Mouse (Mus musculus): ENCODE data around the gene Crybg3. TPM values are rescaled to one million over a fixed set of nuclear protein-coding genes. Genes with fewer than 3 reads are reported as not detected.

Gene Crybg3
- polyA plus RNA-seq, 1 experiment from 2014 or later, result 7.3 TPM

GRCm38 (mm10) chr16:59509830-59510229 is 90.9 kb downstream of the Crybg3 start:
- Histone ChIP-seq H3K9ac (ENCODE audit: low read length) (no peak overlapping the region), H3K4me3 (ENCODE audit: low read depth, low read length) (no peak overlapping the region), H3K27me3 (ENCODE audit: control insufficient read depth, insufficient read depth, low read length) (no peaks in the 10 kb centered on the region), H3K9me3 (ENCODE audit: control insufficient read depth, low read length) (no peaks in the 10 kb centered on the region), H3K27ac (ENCODE audit: low read depth, low read length) (no peak overlapping the region), H3K4me2 (ENCODE audit: low read depth) (no peak overlapping the region), H3K4me1 (ENCODE audit: control insufficient read depth, insufficient read depth, low read length) (no peaks in the 10 kb centered on the region), H3K36me3 (ENCODE audit: control insufficient read depth, insufficient read depth, low read length) (no peaks in the 10 kb centered on the region)
- ATAC-seq (ENCODE audit: insufficient read depth, low FRiP score, low TSS enrichment) (no peak), DNase-seq (ENCODE audit: low spot score) (no peak)
- WGBS, result 88% methylated on average over 5 of the region's 5 CpGs

GRCm38 (mm10) chr16:59499180-59499579 is 101.6 kb downstream of the Crybg3 start:
- Histone ChIP-seq H3K4me2 (ENCODE audit: low read depth) (no peak overlapping the region), H3K4me1 (ENCODE audit: control insufficient read depth, insufficient read depth, low read length) (no peaks in the 10 kb centered on the region), H3K36me3 (ENCODE audit: control insufficient read depth, insufficient read depth, low read length) (no peaks in the 10 kb centered on the region), H3K27ac (ENCODE audit: low read depth, low read length) (no peak overlapping the region), H3K9ac (ENCODE audit: low read length) (no peak overlapping the region), H3K4me3 (ENCODE audit: low read depth, low read length) (no peak overlapping the region), H3K27me3 (ENCODE audit: control insufficient read depth, insufficient read depth, low read length) (no peaks in the 10 kb centered on the region), H3K9me3 (ENCODE audit: control insufficient read depth, low read length) (no peaks in the 10 kb centered on the region)
- 83% methylated on average over 3 of the region's 3 CpGs for WGBS
- ATAC-seq (ENCODE audit: insufficient read depth, low FRiP score, low TSS enrichment) (no peak), DNase-seq (ENCODE audit: low spot score) (no peak)

- Histone ChIP-seq H3K9ac (ENCODE audit: low read length) (no peak overlapping the region), H3K4me1 (ENCODE audit: control insufficient read depth, insufficient read depth, low read length) (no peaks in the 10 kb centered on the region), H3K9me3 (ENCODE audit: control insufficient read depth, low read length) (no peaks in the 10 kb centered on the region), H3K36me3 (ENCODE audit: control insufficient read depth, insufficient read depth, low read length) (no peaks in the 10 kb centered on the region), H3K27me3 (ENCODE audit: control insufficient read depth, insufficient read depth, low read length) (no peaks in the 10 kb centered on the region), H3K4me3 (ENCODE audit: low read depth, low read length) (no peak overlapping the region), H3K27ac (ENCODE audit: low read depth, low read length) (no peak overlapping the region), H3K4me2 (ENCODE audit: low read depth) (no peak overlapping the region)
- ATAC-seq (ENCODE audit: insufficient read depth, low FRiP score, low TSS enrichment) (no peak), DNase-seq (ENCODE audit: low spot score) (no peak)
- WGBS, result 70% methylated on average over 1 of the region's 1 CpGs
These were observed 102.8 kb downstream of the Crybg3 start for GRCm38 (mm10) chr16:59497947-59498346.

- H3K27ac ChIP-seq (ENCODE audit: low read depth, low read length), result no peak overlapping the region
- H3K4me3 ChIP-seq (ENCODE audit: low read depth, low read length), result no peak overlapping the region
- ATAC-seq (ENCODE audit: insufficient read depth, low FRiP score, low TSS enrichment) (no peak), DNase-seq (ENCODE audit: low spot score) (no peak)
- H3K36me3 ChIP-seq (ENCODE audit: control insufficient read depth, insufficient read depth, low read length), result peaks cover 2% of the 10 kb centered on the region
- no peaks in the 10 kb centered on the region for H3K27me3 ChIP-seq (ENCODE audit: control insufficient read depth, insufficient read depth, low read length)
- WGBS, result 93% methylated on average over 14 of the region's 14 CpGs
- no peak overlapping the region for H3K9ac ChIP-seq (ENCODE audit: low read length)
- no peaks in the 10 kb centered on the region for H3K9me3 ChIP-seq (ENCODE audit: control insufficient read depth, low read length)
- H3K4me2 ChIP-seq (ENCODE audit: low read depth), result no peak overlapping the region
- H3K4me1 ChIP-seq (ENCODE audit: control insufficient read depth, insufficient read depth, low read length), result no peaks in the 10 kb centered on the region
These were observed 107.6 kb downstream of the Crybg3 start for GRCm38 (mm10) chr16:59493199-59493598.

GRCm38 (mm10) chr16:59487975-59488548 is 112.7 kb downstream of the Crybg3 start:
- Histone ChIP-seq H3K27me3 (ENCODE audit: control insufficient read depth, insufficient read depth, low read length) (no peaks in the 10 kb centered on the region), H3K36me3 (ENCODE audit: control insufficient read depth, insufficient read depth, low read length) (peaks cover 3% of the 10 kb centered on the region), H3K4me1 (ENCODE audit: control insufficient read depth, insufficient read depth, low read length) (no peaks in the 10 kb centered on the region), H3K9ac (ENCODE audit: low read length) (no peak overlapping the region), H3K27ac (ENCODE audit: low read depth, low read length) (no peak overlapping the region), H3K9me3 (ENCODE audit: control insufficient read depth, low read length) (no peaks in the 10 kb centered on the region), H3K4me3 (ENCODE audit: low read depth, low read length) (no peak overlapping the region), H3K4me2 (ENCODE audit: low read depth) (no peak overlapping the region)
- ATAC-seq (ENCODE audit: insufficient read depth, low FRiP score, low TSS enrichment) (no peak), DNase-seq (ENCODE audit: low spot score) (no peak)
- 95% methylated on average over 9 of the region's 9 CpGs for WGBS

- no peak overlapping the region for H3K27ac ChIP-seq (ENCODE audit: low read depth, low read length)
- H3K9ac ChIP-seq (ENCODE audit: low read length), result no peak overlapping the region
- no peak overlapping the region for H3K4me2 ChIP-seq (ENCODE audit: low read depth)
- H3K4me3 ChIP-seq (ENCODE audit: low read depth, low read length), result no peak overlapping the region
- no peaks in the 10 kb centered on the region for H3K27me3 ChIP-seq (ENCODE audit: control insufficient read depth, insufficient read depth, low read length)
- WGBS, result 83% methylated on average over 7 of the region's 7 CpGs
- peaks cover 5% of the 10 kb centered on the region for H3K36me3 ChIP-seq (ENCODE audit: control insufficient read depth, insufficient read depth, low read length)
- no peaks in the 10 kb centered on the region for H3K4me1 ChIP-seq (ENCODE audit: control insufficient read depth, insufficient read depth, low read length)
- no peak for ATAC-seq (ENCODE audit: insufficient read depth, low FRiP score, low TSS enrichment)
- no peaks in the 10 kb centered on the region for H3K9me3 ChIP-seq (ENCODE audit: control insufficient read depth, low read length)
- DNase-seq (ENCODE audit: low spot score), result no peak
These were observed 113.5 kb downstream of the Crybg3 start for GRCm38 (mm10) chr16:59487239-59487638.

- ATAC-seq (ENCODE audit: insufficient read depth, low FRiP score, low TSS enrichment), result no peak
- Histone ChIP-seq H3K27ac (ENCODE audit: low read depth, low read length) (no peak overlapping the region), H3K4me1 (ENCODE audit: control insufficient read depth, insufficient read depth, low read length) (no peaks in the 10 kb centered on the region), H3K36me3 (ENCODE audit: control insufficient read depth, insufficient read depth, low read length) (peaks cover under 1% of the 10 kb centered on the region), H3K9me3 (ENCODE audit: control insufficient read depth, low read length) (no peaks in the 10 kb centered on the region), H3K4me3 (ENCODE audit: low read depth, low read length) (no peak overlapping the region), H3K9ac (ENCODE audit: low read length) (no peak overlapping the region), H3K4me2 (ENCODE audit: low read depth) (no peak overlapping the region), H3K27me3 (ENCODE audit: control insufficient read depth, insufficient read depth, low read length) (no peaks in the 10 kb centered on the region)
- 90% methylated on average over 3 of the region's 3 CpGs for WGBS
- no peak for DNase-seq (ENCODE audit: low spot score)
These were observed 122.8 kb downstream of the Crybg3 start for GRCm38 (mm10) chr16:59477955-59478354.

GRCm38 (mm10) chr16:59474788-59475187 is 126.0 kb downstream of the Crybg3 start:
- Histone ChIP-seq H3K9me3 (ENCODE audit: control insufficient read depth, low read length) (no peaks in the 10 kb centered on the region), H3K9ac (ENCODE audit: low read length) (no peak overlapping the region)

GRCm38 (mm10) chr16:59472546-59472945 is 128.2 kb downstream of the Crybg3 start:
- H3K36me3 ChIP-seq (ENCODE audit: control insufficient read depth, insufficient read depth, low read length), result no peaks in the 10 kb centered on the region; the same call in 1 of the 2 replicates
- no peak for DNase-seq (ENCODE audit: low spot score)
- no peaks in the 10 kb centered on the region for H3K27me3 ChIP-seq (ENCODE audit: control insufficient read depth, insufficient read depth, low read length)
- peak overlapping the region; percentile 54 for H3K4me3 ChIP-seq (ENCODE audit: low read depth, low read length)
- no peaks in the 10 kb centered on the region for H3K9me3 ChIP-seq (ENCODE audit: control insufficient read depth, low read length)
- H3K4me1 ChIP-seq (ENCODE audit: control insufficient read depth, insufficient read depth, low read length), result no peaks in the 10 kb centered on the region
- ATAC-seq (ENCODE audit: insufficient read depth, low FRiP score, low TSS enrichment), result no peak
- no peak overlapping the region for H3K27ac ChIP-seq (ENCODE audit: low read depth, low read length)
- H3K4me2 ChIP-seq (ENCODE audit: low read depth), result peak overlapping the region; percentile 61
- H3K9ac ChIP-seq (ENCODE audit: low read length), result no peak overlapping the region
- 56% methylated on average over 6 of the region's 6 CpGs for WGBS

More at GRCm38 (mm10) chr16:59474788-59475187, 126.0 kb downstream of the Crybg3 start:
- no peak for ATAC-seq (ENCODE audit: insufficient read depth, low FRiP score, low TSS enrichment)
- WGBS, result 23% methylated on average over 1 of the region's 1 CpGs
- Histone ChIP-seq H3K27ac (ENCODE audit: low read depth, low read length) (no peak overlapping the region), H3K4me1 (ENCODE audit: control insufficient read depth, insufficient read depth, low read length) (no peaks in the 10 kb centered on the region), H3K4me3 (ENCODE audit: low read depth, low read length) (no peak overlapping the region), H3K4me2 (ENCODE audit: low read depth) (no peak overlapping the region), H3K27me3 (ENCODE audit: control insufficient read depth, insufficient read depth, low read length) (no peaks in the 10 kb centered on the region), H3K36me3 (ENCODE audit: control insufficient read depth, insufficient read depth, low read length) (no peaks in the 10 kb centered on the region; the same call in 1 of the 2 replicates)
- peak; percentile 57 for DNase-seq (ENCODE audit: low spot score)

All from neural tube, embryonic 11.5 days (tissue).